Mouse (Mus musculus): ENCODE results near the gene Tbx15. TPM values are rescaled to one million over a fixed set of nuclear protein-coding genes. Genes with fewer than 3 reads are reported as not detected.
"Not testable (repeated sequence)": the region's sequence is repeated elsewhere in the genome, so short reads cannot be mapped to it uniquely, and the experiment has no call there.

Gene Tbx15
- polyA plus RNA-seq, 1 experiment from 2014 or later, result 19.0 TPM

GRCm38 (mm10) chr3:99279718-99280117, 39.5 kb downstream of the Tbx15 start:
- WGBS, result 79% methylated on average over 3 of the region's 3 CpGs
- H3K27ac ChIP-seq (replicated peaks; ENCODE audit: low read depth, low read length), result no peak overlapping the region
- no peak overlapping the region for H3K4me3 ChIP-seq (ENCODE audit: low read depth, low read length)
- no peak overlapping the region for H3K9ac ChIP-seq (ENCODE audit: low read depth, low read length)
- ATAC-seq (ENCODE audit: low read depth), result no peak
- no peaks in the 10 kb centered on the region for H3K4me1 ChIP-seq (ENCODE audit: control insufficient read depth, insufficient read depth, low read length)
- no peaks in the 10 kb centered on the region for H3K27me3 ChIP-seq (replicated peaks; ENCODE audit: control insufficient read depth, insufficient read depth, low read length)
- no peak overlapping the region for H3K4me2 ChIP-seq (ENCODE audit: low read depth, low read length)
- H3K9me3 ChIP-seq (ENCODE audit: control insufficient read depth, low read length), result no peaks in the 10 kb centered on the region
- H3K36me3 ChIP-seq (ENCODE audit: control insufficient read depth, insufficient read depth, low read length), result no peaks in the 10 kb centered on the region
- no peak for DNase-seq (ENCODE audit: low spot score)

GRCm38 (mm10) chr3:99281453-99281852, 41.3 kb downstream of the Tbx15 start:
- Histone ChIP-seq H3K4me2 (ENCODE audit: low read depth, low read length) (no peak overlapping the region), H3K36me3 (ENCODE audit: control insufficient read depth, insufficient read depth, low read length) (no peaks in the 10 kb centered on the region), H3K27me3 (replicated peaks; ENCODE audit: control insufficient read depth, insufficient read depth, low read length) (no peaks in the 10 kb centered on the region), H3K9me3 (ENCODE audit: control insufficient read depth, low read length) (no peaks in the 10 kb centered on the region), H3K9ac (ENCODE audit: low read depth, low read length) (no peak overlapping the region), H3K4me1 (ENCODE audit: control insufficient read depth, insufficient read depth, low read length) (no peaks in the 10 kb centered on the region), H3K27ac (replicated peaks; ENCODE audit: low read depth, low read length) (no peak overlapping the region), H3K4me3 (ENCODE audit: low read depth, low read length) (no peak overlapping the region)
- 42% methylated on average over 4 of the region's 4 CpGs for WGBS
- DNase-seq (ENCODE audit: low spot score), result no peak
- no peak for ATAC-seq (ENCODE audit: low read depth)

GRCm38 (mm10) chr3:99288302-99288701, 48.1 kb downstream of the Tbx15 start:
- Histone ChIP-seq H3K36me3 (ENCODE audit: control insufficient read depth, insufficient read depth, low read length) (no peaks in the 10 kb centered on the region), H3K9me3 (ENCODE audit: control insufficient read depth, low read length) (no peaks in the 10 kb centered on the region), H3K4me3 (ENCODE audit: low read depth, low read length) (no peak overlapping the region), H3K4me1 (ENCODE audit: control insufficient read depth, insufficient read depth, low read length) (0 out of 2 replicates have a peak, but pooled peaks cover 3% of the 10 kb centered on the region), H3K4me2 (ENCODE audit: low read depth, low read length) (no peak overlapping the region), H3K27ac (replicated peaks; ENCODE audit: low read depth, low read length) (no peak overlapping the region), H3K27me3 (replicated peaks; ENCODE audit: control insufficient read depth, insufficient read depth, low read length) (no peaks in the 10 kb centered on the region), H3K9ac (ENCODE audit: low read depth, low read length) (no peak overlapping the region)
- ATAC-seq (ENCODE audit: low read depth) (no peak), DNase-seq (ENCODE audit: low spot score) (no peak)
- WGBS, result 46% methylated on average over 2 of the region's 2 CpGs

GRCm38 (mm10) chr3:99290064-99290702, 50.0 kb downstream of the Tbx15 start:
- 24% methylated on average over 6 of the region's 6 CpGs for WGBS
- Histone ChIP-seq H3K27ac (replicated peaks; ENCODE audit: low read depth, low read length) (no peak overlapping the region), H3K36me3 (ENCODE audit: control insufficient read depth, insufficient read depth, low read length) (no peaks in the 10 kb centered on the region), H3K9ac (ENCODE audit: low read depth, low read length) (no peak overlapping the region), H3K27me3 (replicated peaks; ENCODE audit: control insufficient read depth, insufficient read depth, low read length) (no peaks in the 10 kb centered on the region), H3K9me3 (ENCODE audit: control insufficient read depth, low read length) (no peaks in the 10 kb centered on the region), H3K4me3 (ENCODE audit: low read depth, low read length) (no peak overlapping the region), H3K4me2 (ENCODE audit: low read depth, low read length) (no peak overlapping the region), H3K4me1 (ENCODE audit: control insufficient read depth, insufficient read depth, low read length) (0 out of 2 replicates have a peak, but pooled peaks cover 3% of the 10 kb centered on the region)
- DNase-seq (ENCODE audit: low spot score), result peak; percentile 90
- ATAC-seq (ENCODE audit: low read depth), result peak; percentile 94

GRCm38 (mm10) chr3:99290878-99291277, 50.7 kb downstream of the Tbx15 start:
- Histone ChIP-seq H3K4me2 (ENCODE audit: low read depth, low read length) (no peak overlapping the region), H3K9ac (ENCODE audit: low read depth, low read length) (no peak overlapping the region), H3K36me3 (ENCODE audit: control insufficient read depth, insufficient read depth, low read length) (no peaks in the 10 kb centered on the region), H3K4me3 (ENCODE audit: low read depth, low read length) (no peak overlapping the region), H3K9me3 (ENCODE audit: control insufficient read depth, low read length) (no peaks in the 10 kb centered on the region), H3K4me1 (ENCODE audit: control insufficient read depth, insufficient read depth, low read length) (0 out of 2 replicates have a peak, but pooled peaks cover 3% of the 10 kb centered on the region), H3K27ac (replicated peaks; ENCODE audit: low read depth, low read length) (no peak overlapping the region), H3K27me3 (replicated peaks; ENCODE audit: control insufficient read depth, insufficient read depth, low read length) (no peaks in the 10 kb centered on the region)
- WGBS, result 84% methylated on average over 2 of the region's 2 CpGs
- ATAC-seq (ENCODE audit: low read depth), result no peak
- DNase-seq (ENCODE audit: low spot score), result no peak

- Histone ChIP-seq H3K9ac (ENCODE audit: low read depth, low read length) (no peak overlapping the region), H3K4me3 (ENCODE audit: low read depth, low read length) (no peak overlapping the region), H3K36me3 (ENCODE audit: control insufficient read depth, insufficient read depth, low read length) (no peaks in the 10 kb centered on the region), H3K27ac (replicated peaks; ENCODE audit: low read depth, low read length) (no peak overlapping the region), H3K4me2 (ENCODE audit: low read depth, low read length) (no peak overlapping the region), H3K27me3 (replicated peaks; ENCODE audit: control insufficient read depth, insufficient read depth, low read length) (no peaks in the 10 kb centered on the region), H3K4me1 (ENCODE audit: control insufficient read depth, insufficient read depth, low read length) (0 out of 2 replicates have a peak, but pooled peaks cover 3% of the 10 kb centered on the region), H3K9me3 (ENCODE audit: control insufficient read depth, low read length) (no peaks in the 10 kb centered on the region)
- no peak for ATAC-seq (ENCODE audit: low read depth)
- DNase-seq (ENCODE audit: low spot score), result no peak
These were observed 51.2 kb downstream of the Tbx15 start for GRCm38 (mm10) chr3:99291386-99291785.

GRCm38 (mm10) chr3:99292531-99292931, 52.4 kb downstream of the Tbx15 start:
- H3K4me3 ChIP-seq (ENCODE audit: low read depth, low read length), result no peak overlapping the region
- H3K27me3 ChIP-seq (replicated peaks; ENCODE audit: control insufficient read depth, insufficient read depth, low read length), result no peaks in the 10 kb centered on the region
- H3K36me3 ChIP-seq (ENCODE audit: control insufficient read depth, insufficient read depth, low read length), result no peaks in the 10 kb centered on the region
- no peak for ATAC-seq (ENCODE audit: low read depth)
- no peak overlapping the region for H3K4me2 ChIP-seq (ENCODE audit: low read depth, low read length)
- H3K9ac ChIP-seq (ENCODE audit: low read depth, low read length), result no peak overlapping the region
- 77% methylated on average over 3 of the region's 3 CpGs for WGBS
- H3K9me3 ChIP-seq (ENCODE audit: control insufficient read depth, low read length), result no peaks in the 10 kb centered on the region
- no peak for DNase-seq (ENCODE audit: low spot score)
- H3K4me1 ChIP-seq (ENCODE audit: control insufficient read depth, insufficient read depth, low read length), result 0 out of 2 replicates have a peak, but pooled peaks cover 3% of the 10 kb centered on the region
- no peak overlapping the region for H3K27ac ChIP-seq (replicated peaks; ENCODE audit: low read depth, low read length)

GRCm38 (mm10) chr3:99294209-99294608, 54.0 kb downstream of the Tbx15 start:
- not testable (repeated sequence) for H3K4me1 ChIP-seq (ENCODE audit: control insufficient read depth, insufficient read depth, low read length); H3K4me2 ChIP-seq (ENCODE audit: low read depth, low read length); ATAC-seq (ENCODE audit: low read depth); H3K27me3 ChIP-seq (replicated peaks; ENCODE audit: control insufficient read depth, insufficient read depth, low read length); H3K27ac ChIP-seq (replicated peaks; ENCODE audit: low read depth, low read length); H3K9ac ChIP-seq (ENCODE audit: low read depth, low read length); H3K4me3 ChIP-seq (ENCODE audit: low read depth, low read length); H3K9me3 ChIP-seq (ENCODE audit: control insufficient read depth, low read length); DNase-seq (ENCODE audit: low spot score); H3K36me3 ChIP-seq (ENCODE audit: control insufficient read depth, insufficient read depth, low read length)
- 81% methylated on average over 1 of the region's 1 CpGs for WGBS

GRCm38 (mm10) chr3:99295301-99295700, 55.1 kb downstream of the Tbx15 start:
- H3K4me2 ChIP-seq (ENCODE audit: low read depth, low read length), result no peak overlapping the region
- DNase-seq (ENCODE audit: low spot score) (peak; percentile 50), ATAC-seq (ENCODE audit: low read depth) (no peak)
- no peak overlapping the region for H3K4me3 ChIP-seq (ENCODE audit: low read depth, low read length)
- WGBS, result 53% methylated on average over 2 of the region's 2 CpGs
- no peaks in the 10 kb centered on the region for H3K4me1 ChIP-seq (ENCODE audit: control insufficient read depth, insufficient read depth, low read length)
- no peaks in the 10 kb centered on the region for H3K9me3 ChIP-seq (ENCODE audit: control insufficient read depth, low read length)
- no peak overlapping the region for H3K9ac ChIP-seq (ENCODE audit: low read depth, low read length)
- no peaks in the 10 kb centered on the region for H3K36me3 ChIP-seq (ENCODE audit: control insufficient read depth, insufficient read depth, low read length)
- no peak overlapping the region for H3K27ac ChIP-seq (replicated peaks; ENCODE audit: low read depth, low read length)
- no peaks in the 10 kb centered on the region for H3K27me3 ChIP-seq (replicated peaks; ENCODE audit: control insufficient read depth, insufficient read depth, low read length)

Data from embryonic facial prominence, embryonic 14.5 days (tissue).